Mouse (Mus musculus): Measurements from ENCODE around the gene Slc20a1.

Slc20a1 gene

GRCm38 (mm10) chr2:129198436-129199327, at the start of gene Slc20a1:
Gene Slc20a1 (plus strand): TSS chr2:129198764.
- peak; percentile 72 for DNase-seq (ENCODE audit: extremely low spot score, low read depth, low spot score)

GRCm38 (mm10) chr2:129148836-129149235, 49.7 kb upstream of the Slc20a1 start:
- DNase-seq (ENCODE audit: extremely low spot score, low read depth, low spot score): no peak

GRCm38 (mm10) chr2:129150386-129150785, 48.2 kb upstream of the Slc20a1 start:
- DNase-seq (ENCODE audit: extremely low spot score, low read depth, low spot score): no peak

GRCm38 (mm10) chr2:129151111-129151510, 47.5 kb upstream of the Slc20a1 start:
- DNase-seq (ENCODE audit: extremely low spot score, low read depth, low spot score): no peak

GRCm38 (mm10) chr2:129152751-129153150, 45.8 kb upstream of the Slc20a1 start:
- DNase-seq (ENCODE audit: extremely low spot score, low read depth, low spot score): no peak

GRCm38 (mm10) chr2:129164815-129165214, 33.7 kb upstream of the Slc20a1 start:
- no peak for DNase-seq (ENCODE audit: extremely low spot score, low read depth, low spot score)

- DNase-seq (ENCODE audit: extremely low spot score, low read depth, low spot score): no peak
Observed at GRCm38 (mm10) chr2:129166466-129167463, 31.8 kb upstream of the Slc20a1 start.

GRCm38 (mm10) chr2:129173386-129173785, 25.2 kb upstream of the Slc20a1 start:
- no peak for DNase-seq (ENCODE audit: extremely low spot score, low read depth, low spot score)

GRCm38 (mm10) chr2:129174474-129174873, 24.1 kb upstream of the Slc20a1 start:
- DNase-seq (ENCODE audit: extremely low spot score, low read depth, low spot score): no peak

GRCm38 (mm10) chr2:129175636-129176035, 22.9 kb upstream of the Slc20a1 start:
- DNase-seq (ENCODE audit: extremely low spot score, low read depth, low spot score): no peak

- no peak for DNase-seq (ENCODE audit: extremely low spot score, low read depth, low spot score)
Observed at GRCm38 (mm10) chr2:129176676-129177420, 21.7 kb upstream of the Slc20a1 start.

GRCm38 (mm10) chr2:129177661-129178060, 20.9 kb upstream of the Slc20a1 start:
- no peak for DNase-seq (ENCODE audit: extremely low spot score, low read depth, low spot score)

- DNase-seq (ENCODE audit: extremely low spot score, low read depth, low spot score): no peak
Observed at GRCm38 (mm10) chr2:129178182-129178908, 20.2 kb upstream of the Slc20a1 start.

- no peak for DNase-seq (ENCODE audit: extremely low spot score, low read depth, low spot score)
Observed at GRCm38 (mm10) chr2:129179946-129180853, 18.4 kb upstream of the Slc20a1 start.

- no peak for DNase-seq (ENCODE audit: extremely low spot score, low read depth, low spot score)
Observed at GRCm38 (mm10) chr2:129181509-129181908, 17.1 kb upstream of the Slc20a1 start.

GRCm38 (mm10) chr2:129182412-129182811, 16.2 kb upstream of the Slc20a1 start:
- no peak for DNase-seq (ENCODE audit: extremely low spot score, low read depth, low spot score)

- no peak for DNase-seq (ENCODE audit: extremely low spot score, low read depth, low spot score)
Observed at GRCm38 (mm10) chr2:129183561-129184031, 15.0 kb upstream of the Slc20a1 start.

- no peak for DNase-seq (ENCODE audit: extremely low spot score, low read depth, low spot score)
Observed at GRCm38 (mm10) chr2:129184853-129185252, 13.7 kb upstream of the Slc20a1 start.
